Mouse (Mus musculus): ENCODE measurements at regions not wholly inside any gene's neighbourhood (a gene's known extent, or its start where the extent isn't known, plus 50 kb on each side); places are given as distances from the start of the nearest gene placed in this dataset.

DNA sequence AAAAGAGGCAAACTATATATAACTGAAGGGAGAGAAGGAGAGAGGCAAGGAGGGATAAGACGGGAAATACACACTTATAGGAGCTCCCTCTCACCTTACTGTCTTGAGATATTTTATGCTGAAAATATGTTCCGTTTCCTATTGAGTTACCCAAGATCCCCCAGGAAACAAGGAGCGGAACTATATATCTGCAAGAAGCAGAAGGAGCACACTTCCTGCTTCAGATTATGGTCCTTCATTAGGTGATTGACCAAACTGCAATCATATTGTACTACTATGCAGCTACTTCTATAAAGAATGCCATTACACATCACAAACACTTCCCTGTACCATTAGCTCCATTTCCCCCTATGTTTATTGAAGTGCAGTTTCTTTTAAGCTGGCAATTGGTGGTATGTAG lies 304.9 kb upstream of the Gm21798 start:
- no peak for ATAC-seq (ENCODE audit: low FRiP score, low TSS enrichment)
- 89% methylated on average over 3 of the region's 3 CpGs for WGBS
- Histone ChIP-seq H3K36me3 (ENCODE audit: control insufficient read depth, insufficient read depth, low read length) (no peaks in the 10 kb centered on the region), H3K27ac (ENCODE audit: low read depth, low read length) (no peak overlapping the region), H3K4me1 (ENCODE audit: control insufficient read depth, insufficient read depth, low read length) (no peaks in the 10 kb centered on the region), H3K4me3 (ENCODE audit: low read length) (no peak overlapping the region), H3K27me3 (ENCODE audit: control insufficient read depth, insufficient read depth, low read length) (no peaks in the 10 kb centered on the region), H3K9me3 (ENCODE audit: control insufficient read depth, low read length) (no peaks in the 10 kb centered on the region), H3K9ac (ENCODE audit: low read depth, low read length) (no peak overlapping the region), H3K4me2 (replicated peaks; ENCODE audit: low read depth, low read length) (no peak overlapping the region)

DNA sequence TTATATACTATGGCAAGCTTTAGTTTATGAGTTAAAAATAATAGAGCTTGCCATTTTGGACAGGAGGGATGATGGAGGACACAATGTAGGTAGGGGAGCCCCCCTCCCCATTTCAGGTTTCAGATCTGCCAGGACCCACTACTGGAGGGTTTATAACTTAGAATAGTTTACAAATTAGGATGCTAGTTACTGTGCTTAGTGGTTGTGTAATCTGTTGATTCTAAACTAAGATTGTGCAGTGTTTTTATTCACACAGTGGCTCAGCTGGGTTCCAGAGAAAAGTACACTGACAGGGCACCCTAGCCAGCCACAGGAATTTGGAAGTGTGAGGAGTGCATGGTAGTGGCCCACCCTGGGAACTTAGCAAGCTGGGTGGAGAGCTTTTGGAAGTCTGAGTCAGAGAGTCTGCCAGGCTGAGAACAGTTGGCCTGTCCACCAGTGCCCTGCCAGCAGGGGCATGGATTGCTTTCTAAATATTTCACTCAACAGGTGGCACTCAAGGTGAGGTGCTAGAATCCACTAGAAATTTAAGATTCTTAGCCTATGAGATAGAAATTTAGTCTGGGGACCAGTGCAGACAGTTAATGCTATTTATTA lies 303.9 kb upstream of the Gm21798 start:
- no peak overlapping the region for H3K9ac ChIP-seq (ENCODE audit: low read depth, low read length)
- no peaks in the 10 kb centered on the region for H3K9me3 ChIP-seq (ENCODE audit: control insufficient read depth, low read length)
- H3K4me3 ChIP-seq (ENCODE audit: low read length): no peak overlapping the region
- H3K36me3 ChIP-seq (ENCODE audit: control insufficient read depth, insufficient read depth, low read length): no peaks in the 10 kb centered on the region
- H3K27ac ChIP-seq (ENCODE audit: low read depth, low read length): no peak overlapping the region
- no peak for ATAC-seq (ENCODE audit: low FRiP score, low TSS enrichment)
- H3K4me2 ChIP-seq (replicated peaks; ENCODE audit: low read depth, low read length): no peak overlapping the region
- no peaks in the 10 kb centered on the region for H3K4me1 ChIP-seq (ENCODE audit: control insufficient read depth, insufficient read depth, low read length)
- H3K27me3 ChIP-seq (ENCODE audit: control insufficient read depth, insufficient read depth, low read length): no peaks in the 10 kb centered on the region

DNA sequence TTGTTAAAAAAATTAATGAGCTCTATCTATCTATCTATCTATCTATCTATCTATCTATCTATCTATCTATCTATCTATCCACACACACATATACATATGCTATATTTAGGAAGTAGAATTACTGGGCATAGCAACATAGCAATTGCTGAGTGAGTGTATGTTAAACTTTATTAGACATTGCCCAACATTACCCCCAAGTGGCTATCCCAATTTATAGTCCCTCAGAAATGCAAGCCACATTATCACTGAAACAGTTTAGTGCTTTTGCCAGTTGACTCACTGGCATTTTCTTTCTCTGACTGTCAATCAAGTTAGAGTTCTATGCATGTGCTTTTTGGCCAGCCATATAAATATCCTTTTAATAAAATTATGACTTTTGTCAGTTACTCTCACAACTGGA lies 302.3 kb upstream of the Gm21798 start:
- Histone ChIP-seq H3K9me3 (ENCODE audit: control insufficient read depth, low read length) (no peaks in the 10 kb centered on the region), H3K4me2 (replicated peaks; ENCODE audit: low read depth, low read length) (no peak overlapping the region), H3K27ac (ENCODE audit: low read depth, low read length) (no peak overlapping the region), H3K4me1 (ENCODE audit: control insufficient read depth, insufficient read depth, low read length) (no peaks in the 10 kb centered on the region), H3K27me3 (ENCODE audit: control insufficient read depth, insufficient read depth, low read length) (no peaks in the 10 kb centered on the region), H3K36me3 (ENCODE audit: control insufficient read depth, insufficient read depth, low read length) (no peaks in the 10 kb centered on the region), H3K4me3 (ENCODE audit: low read length) (no peak overlapping the region), H3K9ac (ENCODE audit: low read depth, low read length) (no peak overlapping the region)
- no peak for ATAC-seq (ENCODE audit: low FRiP score, low TSS enrichment)

DNA sequence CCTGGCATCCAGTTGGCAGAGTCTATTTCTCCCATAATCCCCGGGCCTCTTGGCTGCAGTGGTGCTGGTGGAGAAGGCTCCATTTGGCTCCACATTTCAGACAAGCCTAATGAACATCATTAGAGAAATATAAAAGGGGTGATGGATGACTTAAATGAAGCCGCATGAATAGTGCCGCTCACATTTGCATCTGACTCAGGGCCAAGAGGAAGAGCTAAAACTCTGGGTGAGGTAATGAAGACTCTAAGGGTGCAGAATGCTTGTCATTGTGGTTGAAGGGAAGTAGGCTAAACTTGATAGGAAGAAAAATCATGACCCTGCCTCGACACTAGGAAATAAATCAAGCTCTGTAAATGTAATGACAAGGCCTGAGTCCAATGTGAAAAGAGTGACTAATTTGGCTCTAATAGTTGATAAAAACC lies 298.3 kb upstream of the Gm21798 start:
- Histone ChIP-seq H3K27ac (ENCODE audit: low read depth, low read length) (no peak overlapping the region), H3K4me3 (ENCODE audit: low read length) (no peak overlapping the region), H3K36me3 (ENCODE audit: control insufficient read depth, insufficient read depth, low read length) (no peaks in the 10 kb centered on the region), H3K4me1 (ENCODE audit: control insufficient read depth, insufficient read depth, low read length) (no peaks in the 10 kb centered on the region), H3K4me2 (replicated peaks; ENCODE audit: low read depth, low read length) (no peak overlapping the region), H3K27me3 (ENCODE audit: control insufficient read depth, insufficient read depth, low read length) (no peaks in the 10 kb centered on the region), H3K9ac (ENCODE audit: low read depth, low read length) (no peak overlapping the region), H3K9me3 (ENCODE audit: control insufficient read depth, low read length) (no peaks in the 10 kb centered on the region)
- no peak for ATAC-seq (ENCODE audit: low FRiP score, low TSS enrichment)
- 71% methylated on average over 4 of the region's 4 CpGs for WGBS

DNA sequence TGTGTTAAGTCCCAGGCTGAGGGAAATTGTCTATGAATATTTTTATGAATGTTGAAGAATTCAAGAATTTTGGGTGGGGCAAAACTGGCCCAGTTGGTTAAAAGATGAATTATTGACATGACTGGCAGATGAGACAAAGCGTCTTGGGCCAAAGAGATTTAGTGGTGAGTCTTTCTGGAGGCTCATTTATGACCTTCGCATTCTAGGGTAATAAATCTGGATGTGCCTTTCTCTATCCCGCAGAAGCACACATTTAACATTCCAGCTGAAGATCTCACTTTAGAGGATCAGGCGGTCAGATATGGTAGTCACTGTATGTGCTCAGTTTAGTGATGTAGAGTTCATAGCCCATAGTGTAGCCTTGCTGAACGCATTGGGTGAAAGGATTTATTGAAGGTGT lies 296.9 kb upstream of the Gm21798 start:
- Histone ChIP-seq H3K9ac (ENCODE audit: low read depth, low read length) (no peak overlapping the region), H3K4me2 (replicated peaks; ENCODE audit: low read depth, low read length) (no peak overlapping the region), H3K27me3 (ENCODE audit: control insufficient read depth, insufficient read depth, low read length) (no peaks in the 10 kb centered on the region), H3K9me3 (ENCODE audit: control insufficient read depth, low read length) (no peaks in the 10 kb centered on the region), H3K36me3 (ENCODE audit: control insufficient read depth, insufficient read depth, low read length) (no peaks in the 10 kb centered on the region), H3K27ac (ENCODE audit: low read depth, low read length) (no peak overlapping the region), H3K4me3 (ENCODE audit: low read length) (no peak overlapping the region), H3K4me1 (ENCODE audit: control insufficient read depth, insufficient read depth, low read length) (no peaks in the 10 kb centered on the region)
- no peak for ATAC-seq (ENCODE audit: low FRiP score, low TSS enrichment)
- 52% methylated on average over 5 of the region's 5 CpGs for WGBS

DNA sequence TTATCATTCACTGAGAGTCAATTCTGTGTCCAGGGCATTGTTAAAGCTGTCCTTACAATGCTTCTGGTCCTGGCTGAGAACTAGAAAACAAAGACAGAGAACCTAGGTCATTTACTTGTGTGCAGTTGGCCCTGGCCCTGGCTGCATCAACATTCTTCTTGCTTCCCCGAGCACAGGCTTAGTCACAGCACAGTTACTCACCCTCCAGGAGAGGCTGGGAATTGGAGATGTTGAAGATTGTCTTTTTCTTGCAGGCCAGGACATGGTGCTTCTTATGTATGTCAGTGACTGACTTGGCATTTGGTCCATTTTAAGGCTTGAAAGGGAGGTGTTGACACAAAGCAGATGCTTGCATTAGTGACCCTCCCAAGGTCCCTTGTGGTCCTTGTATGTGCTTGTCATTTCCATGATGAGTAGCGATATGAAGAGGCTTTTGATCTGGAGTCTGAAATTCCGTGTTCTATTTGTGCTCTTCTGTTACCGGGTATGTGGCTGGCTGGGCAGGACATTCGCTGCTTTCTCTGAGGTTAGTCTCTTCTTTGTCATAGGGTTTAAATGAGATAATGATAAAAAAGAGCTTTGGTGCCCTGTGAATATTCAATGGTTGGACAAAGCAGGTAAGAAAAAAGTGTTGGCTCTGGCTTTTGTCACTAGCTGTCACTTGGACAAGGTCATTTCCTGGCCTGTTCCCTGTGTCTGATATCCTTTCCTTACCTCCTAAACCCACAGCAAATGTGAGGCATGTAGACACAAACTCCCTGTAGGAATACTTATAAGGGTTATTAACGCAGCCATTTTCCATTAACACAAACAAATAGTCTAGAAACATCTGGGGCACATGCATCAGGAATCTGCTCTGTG lies 285.0 kb upstream of the Gm21798 start:
- no peaks in the 10 kb centered on the region for H3K36me3 ChIP-seq (ENCODE audit: control insufficient read depth, insufficient read depth, low read length)
- no peak overlapping the region for H3K4me3 ChIP-seq (ENCODE audit: low read length)
- H3K27ac ChIP-seq (ENCODE audit: low read depth, low read length): no peak overlapping the region
- no peak for ATAC-seq (ENCODE audit: low FRiP score, low TSS enrichment)
- no peaks in the 10 kb centered on the region for H3K4me1 ChIP-seq (ENCODE audit: control insufficient read depth, insufficient read depth, low read length)
- WGBS: 79% methylated on average over 6 of the region's 6 CpGs
- H3K9ac ChIP-seq (ENCODE audit: low read depth, low read length): no peak overlapping the region
- no peak overlapping the region for H3K4me2 ChIP-seq (replicated peaks; ENCODE audit: low read depth, low read length)
- no peaks in the 10 kb centered on the region for H3K9me3 ChIP-seq (ENCODE audit: control insufficient read depth, low read length)
- H3K27me3 ChIP-seq (ENCODE audit: control insufficient read depth, insufficient read depth, low read length): no peaks in the 10 kb centered on the region

DNA sequence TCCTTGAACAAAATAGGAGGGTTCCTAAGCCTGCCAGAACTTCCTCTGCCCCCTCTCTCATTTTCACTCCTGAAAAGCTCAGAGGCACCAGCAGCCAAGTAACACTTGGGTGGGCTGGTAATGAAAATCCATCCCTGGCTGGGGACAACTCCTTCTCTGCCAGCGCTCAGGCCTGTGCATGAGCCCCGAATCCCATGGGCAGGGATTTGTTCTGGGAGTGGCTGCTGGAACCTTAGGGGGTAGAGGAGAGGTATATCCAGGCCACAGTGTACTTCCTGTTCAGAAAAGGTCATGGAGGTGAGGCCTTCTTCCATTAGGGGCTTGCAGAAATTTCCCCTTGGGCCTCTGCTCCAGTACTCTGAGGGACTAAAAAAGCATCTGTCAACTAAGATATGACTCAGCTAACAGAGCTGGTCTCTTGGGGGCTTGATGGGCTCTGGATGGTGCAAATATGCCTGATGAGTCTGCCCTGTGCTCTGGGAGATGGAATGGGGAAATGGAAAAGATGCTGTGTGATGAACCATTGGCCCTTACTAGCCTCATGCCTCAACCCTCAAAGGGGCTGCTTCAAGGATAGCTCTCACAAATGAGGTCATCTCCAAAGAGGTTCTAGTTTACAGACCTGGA lies 284.2 kb upstream of the Gm21798 start:
- Histone ChIP-seq H3K27ac (ENCODE audit: low read depth, low read length) (no peak overlapping the region), H3K27me3 (ENCODE audit: control insufficient read depth, insufficient read depth, low read length) (no peaks in the 10 kb centered on the region)
- 80% methylated on average over 2 of the region's 2 CpGs for WGBS

DNA sequence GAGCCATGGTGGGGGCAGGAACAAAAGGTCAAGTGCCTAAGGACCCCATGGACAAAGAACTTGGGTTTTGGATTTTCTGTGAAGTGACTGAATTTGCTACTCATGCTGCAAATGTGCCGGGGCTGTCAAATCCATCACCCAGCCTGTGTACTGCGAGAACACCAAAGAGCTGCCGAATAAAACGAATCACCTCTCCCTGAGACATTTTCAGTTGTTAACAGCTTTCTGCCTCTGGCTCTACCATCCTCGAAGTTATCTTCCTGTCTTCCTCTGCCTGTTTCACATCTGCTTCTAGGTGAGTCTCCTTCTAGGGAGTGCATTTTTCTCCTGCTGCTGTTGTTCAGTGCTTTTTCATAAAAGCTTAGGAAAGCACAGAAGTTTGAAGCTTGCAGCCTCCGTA lies 283.3 kb upstream of the Gm21798 start:
- WGBS: 56% methylated on average over 6 of the region's 6 CpGs
- H3K4me1 ChIP-seq (ENCODE audit: control insufficient read depth, insufficient read depth, low read length): no peaks in the 10 kb centered on the region
- H3K4me3 ChIP-seq (ENCODE audit: low read length): no peak overlapping the region
- H3K9ac ChIP-seq (ENCODE audit: low read depth, low read length): no peak overlapping the region
- H3K27ac ChIP-seq (ENCODE audit: low read depth, low read length): no peak overlapping the region
- H3K27me3 ChIP-seq (ENCODE audit: control insufficient read depth, insufficient read depth, low read length): no peaks in the 10 kb centered on the region
- no peak overlapping the region for H3K4me2 ChIP-seq (replicated peaks; ENCODE audit: low read depth, low read length)
- no peaks in the 10 kb centered on the region for H3K9me3 ChIP-seq (ENCODE audit: control insufficient read depth, low read length)
- H3K36me3 ChIP-seq (ENCODE audit: control insufficient read depth, insufficient read depth, low read length): no peaks in the 10 kb centered on the region
- ATAC-seq (ENCODE audit: low FRiP score, low TSS enrichment): no peak

More for the DNA sequence above, 284.2 kb upstream of the Gm21798 start:
- Histone ChIP-seq H3K4me3 (ENCODE audit: low read length) (no peak overlapping the region), H3K9me3 (ENCODE audit: control insufficient read depth, low read length) (no peaks in the 10 kb centered on the region), H3K4me1 (ENCODE audit: control insufficient read depth, insufficient read depth, low read length) (no peaks in the 10 kb centered on the region), H3K36me3 (ENCODE audit: control insufficient read depth, insufficient read depth, low read length) (no peaks in the 10 kb centered on the region), H3K4me2 (replicated peaks; ENCODE audit: low read depth, low read length) (no peak overlapping the region), H3K9ac (ENCODE audit: low read depth, low read length) (no peak overlapping the region)
- ATAC-seq (ENCODE audit: low FRiP score, low TSS enrichment): no peak

DNA sequence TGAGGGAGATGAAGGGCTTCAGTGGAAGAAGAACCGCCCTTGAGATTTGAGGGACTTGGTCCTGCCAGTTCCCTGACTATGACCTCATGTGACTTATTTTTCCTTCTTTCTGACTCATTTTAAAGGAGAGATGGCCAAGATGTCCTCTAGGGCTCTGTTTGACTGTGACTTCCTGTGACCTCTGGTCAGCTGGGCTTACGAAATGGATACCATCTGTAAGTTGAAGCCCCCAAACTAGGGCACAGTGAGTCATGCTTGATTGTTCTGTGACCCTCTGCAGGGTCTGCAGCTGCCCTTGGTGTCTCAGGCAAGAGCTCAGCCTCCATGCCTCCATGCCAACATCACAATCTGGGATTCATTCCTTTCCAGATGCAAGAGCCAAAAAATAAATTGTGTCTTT lies 282.3 kb upstream of the Gm21798 start:
- Histone ChIP-seq H3K4me2 (replicated peaks; ENCODE audit: low read depth, low read length) (no peak overlapping the region), H3K4me3 (ENCODE audit: low read length) (no peak overlapping the region), H3K4me1 (ENCODE audit: control insufficient read depth, insufficient read depth, low read length) (no peaks in the 10 kb centered on the region), H3K9ac (ENCODE audit: low read depth, low read length) (no peak overlapping the region), H3K36me3 (ENCODE audit: control insufficient read depth, insufficient read depth, low read length) (no peaks in the 10 kb centered on the region), H3K27me3 (ENCODE audit: control insufficient read depth, insufficient read depth, low read length) (no peaks in the 10 kb centered on the region), H3K27ac (ENCODE audit: low read depth, low read length) (no peak overlapping the region), H3K9me3 (ENCODE audit: control insufficient read depth, low read length) (no peaks in the 10 kb centered on the region)
- 64% methylated on average over 2 of the region's 2 CpGs for WGBS
- no peak for ATAC-seq (ENCODE audit: low FRiP score, low TSS enrichment)

Measured in kidney, embryonic 14.5 days (tissue).